Mouse (Mus musculus): ENCODE results near the gene Cyb5b. TPM values are rescaled to one million over a fixed set of nuclear protein-coding genes. Genes with fewer than 3 reads are reported as not detected.

The Cyb5b gene
- polyA plus RNA-seq, 3 experiments from 2014 or later: 24.8 to 38.8 (median 36.8) TPM

DNA sequence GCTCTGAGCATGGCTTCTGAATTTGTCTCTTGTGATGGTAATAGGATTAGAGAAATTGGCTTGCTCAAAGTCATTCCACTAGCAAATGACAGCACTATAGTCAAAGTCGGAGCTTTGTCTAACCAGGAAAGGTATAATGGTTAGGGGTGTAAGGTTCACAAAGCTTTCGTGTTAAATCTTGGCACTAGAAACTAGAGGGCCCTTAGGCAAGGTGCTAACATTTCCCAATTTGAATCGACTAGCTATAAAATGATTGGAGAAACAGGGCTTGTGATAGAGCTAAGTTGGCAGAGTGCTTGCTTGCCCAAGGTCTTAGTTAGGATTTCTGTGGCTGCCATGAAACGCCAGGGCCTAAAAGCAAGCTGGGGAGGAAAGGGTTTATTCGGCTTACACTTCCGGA, 20.4 kb upstream of the Cyb5b start:
- ATAC-seq: no peak

DNA sequence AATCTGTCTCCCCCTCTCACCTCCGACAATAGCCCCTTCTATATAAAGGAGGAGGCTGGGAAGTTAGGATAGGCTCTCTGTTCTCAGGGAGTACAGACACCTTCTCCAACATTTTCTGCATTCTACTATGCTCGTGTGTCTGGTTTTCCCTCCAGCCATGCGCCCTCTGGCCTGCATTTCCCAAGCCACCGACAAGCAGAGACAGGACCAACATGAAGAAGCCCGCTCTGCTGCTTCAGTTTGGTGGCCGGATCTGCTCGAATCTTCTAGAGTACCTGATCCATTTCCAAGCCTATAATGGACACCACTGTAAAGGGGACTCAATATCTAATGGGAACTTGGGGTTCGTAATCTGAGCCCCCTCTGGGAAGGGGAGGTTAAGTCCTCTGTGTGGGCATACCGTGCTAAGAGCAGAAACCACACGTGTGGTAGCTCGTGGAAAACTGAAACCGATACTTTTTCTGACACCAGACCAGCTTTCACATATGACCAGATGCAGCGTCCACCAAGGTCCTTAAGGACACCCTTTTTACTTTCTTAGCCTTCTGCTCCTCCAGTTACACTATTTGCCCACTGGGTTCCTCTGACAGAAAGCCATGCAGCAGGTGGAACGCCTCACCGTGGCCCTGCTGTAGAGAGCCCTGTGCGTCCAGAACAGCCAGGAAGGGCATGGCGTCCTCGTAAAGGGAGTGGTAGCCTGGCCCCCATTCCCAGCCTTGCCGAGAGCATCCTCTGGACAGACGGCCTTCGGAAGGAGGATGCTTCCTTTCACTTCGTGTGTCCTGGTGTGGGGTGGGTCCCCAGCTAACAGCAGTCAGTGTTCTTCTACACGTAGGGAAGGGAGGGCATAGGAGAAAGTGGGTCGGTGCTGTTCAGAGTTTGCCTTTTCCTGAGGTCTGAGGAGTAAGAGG, 17.6 kb upstream of the Cyb5b start:
- ATAC-seq: no peak

DNA sequence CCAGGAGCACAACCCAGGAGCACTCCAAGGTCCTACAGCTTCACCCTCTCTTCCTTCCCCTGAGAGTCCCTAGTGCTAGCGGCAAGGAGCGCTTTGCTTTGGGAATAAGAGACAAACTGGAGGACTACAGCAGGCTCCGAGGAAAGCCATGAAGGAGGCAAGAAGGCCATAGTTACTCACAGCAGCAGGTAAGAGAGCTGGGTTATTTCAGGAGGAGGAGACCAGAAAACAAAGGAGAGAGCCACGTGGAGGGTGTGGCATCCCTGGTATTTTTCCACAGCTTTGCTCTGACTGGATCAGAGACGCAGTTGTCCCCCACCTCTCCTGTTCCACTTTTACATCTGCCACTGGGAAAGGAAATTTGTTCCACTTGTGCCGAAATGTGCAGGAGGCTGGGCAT, 16.6 kb upstream of the Cyb5b start:
- ATAC-seq: no peak

DNA sequence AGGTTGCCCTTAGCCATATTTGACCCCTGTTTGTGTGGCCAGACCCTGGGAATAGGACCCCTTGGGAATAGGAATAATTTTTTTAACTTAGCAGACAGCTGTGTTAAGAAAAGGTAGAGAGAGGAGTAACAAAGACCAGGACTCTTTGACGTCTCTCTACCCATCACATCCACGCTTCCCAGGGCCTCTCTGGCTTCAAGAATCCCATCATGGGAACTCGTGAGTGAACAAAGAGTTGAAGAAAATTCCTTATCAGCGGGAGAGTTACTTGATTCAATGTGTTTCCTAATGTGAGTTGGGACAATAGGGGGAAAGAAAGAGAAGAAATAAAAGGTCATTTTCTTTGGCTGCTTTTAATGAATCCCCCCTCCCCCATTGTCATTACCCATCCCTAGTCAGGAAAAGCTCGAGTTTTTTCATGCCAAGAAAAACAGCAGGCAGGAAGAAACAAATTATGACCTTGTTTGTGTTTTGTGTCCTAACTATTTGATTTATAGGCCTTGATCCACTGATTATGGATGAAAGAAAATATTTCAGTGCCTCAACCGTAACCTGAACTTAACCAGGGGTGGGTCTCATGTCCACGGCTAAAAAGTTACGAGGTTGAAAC, 14.3 kb upstream of the Cyb5b start:
- ATAC-seq: no peak

DNA sequence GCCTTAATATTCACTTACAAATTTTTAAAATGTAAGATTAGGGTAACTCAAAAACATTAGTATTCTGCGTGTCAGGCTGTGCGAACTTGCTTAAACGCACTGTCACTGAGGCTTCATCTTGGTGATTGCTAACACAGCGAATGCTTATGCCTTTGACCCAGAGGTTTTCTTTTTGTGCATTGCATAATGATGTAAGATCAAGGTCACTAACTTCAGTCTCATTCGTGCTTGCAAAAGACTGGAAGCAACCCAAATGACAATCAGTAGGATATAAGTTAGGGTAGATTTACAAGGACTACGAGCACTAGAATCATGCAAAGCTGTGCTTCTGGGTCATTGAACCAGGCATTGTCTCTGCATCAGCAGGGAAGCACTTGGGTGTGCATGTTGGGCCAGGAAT, 12.8 kb upstream of the Cyb5b start:
- no peak for ATAC-seq

DNA sequence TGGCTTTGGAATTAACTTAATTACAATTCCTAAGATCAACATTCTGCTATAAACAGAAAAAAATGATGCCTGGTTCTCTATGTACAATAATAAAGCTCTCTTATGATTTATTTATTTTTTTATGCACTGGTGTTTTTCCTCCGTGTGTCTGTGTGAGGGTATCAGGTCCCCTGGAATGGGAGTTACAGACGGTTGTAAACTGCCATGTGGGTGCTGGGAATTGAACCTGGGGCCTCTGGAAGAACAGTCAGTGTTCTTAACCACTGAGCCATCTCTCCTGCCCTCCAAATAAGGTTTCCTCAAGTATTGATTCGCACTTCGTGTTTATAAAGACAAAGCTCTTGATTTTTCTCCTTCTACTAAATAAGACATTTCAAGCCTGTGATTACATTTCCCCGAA, 12.1 kb upstream of the Cyb5b start:
- ATAC-seq: no peak

DNA sequence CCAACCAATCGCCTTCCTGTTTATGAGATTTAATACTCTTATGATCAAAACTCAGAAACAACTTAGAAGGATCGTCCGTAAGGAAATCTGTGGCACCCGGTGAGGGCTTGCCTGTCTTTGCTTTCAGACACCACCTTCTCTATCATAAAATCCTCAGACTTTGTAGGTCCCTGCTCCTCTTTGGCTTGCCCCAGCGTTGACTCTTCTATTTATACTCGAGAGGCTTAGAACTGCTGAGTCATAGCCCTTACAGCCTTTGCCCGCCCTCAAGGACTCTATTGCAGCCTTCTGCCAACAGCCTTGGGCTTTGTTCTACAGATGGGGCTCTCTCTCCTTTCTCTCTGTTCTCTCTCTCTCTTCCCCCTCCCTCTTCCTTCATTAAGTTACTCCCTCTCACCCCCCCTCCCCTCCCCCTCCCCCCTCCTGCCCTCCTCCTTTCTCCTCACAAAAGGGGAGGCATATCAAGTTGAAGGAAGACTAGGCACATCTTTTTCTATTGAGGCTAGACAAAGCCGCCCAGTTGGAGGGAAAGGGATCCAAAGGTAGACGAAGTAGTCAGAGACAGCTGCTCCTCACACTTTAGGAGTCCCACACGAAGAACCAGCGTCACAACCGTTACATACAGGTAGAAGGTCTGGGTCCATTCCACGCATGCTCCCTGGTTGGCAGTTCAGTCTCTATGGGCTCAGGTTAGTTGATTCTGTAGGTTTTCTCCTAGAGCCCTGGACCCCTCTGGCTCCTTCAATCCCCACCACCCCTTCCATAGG, 10.6 kb upstream of the Cyb5b start:
- ATAC-seq: no peak

DNA sequence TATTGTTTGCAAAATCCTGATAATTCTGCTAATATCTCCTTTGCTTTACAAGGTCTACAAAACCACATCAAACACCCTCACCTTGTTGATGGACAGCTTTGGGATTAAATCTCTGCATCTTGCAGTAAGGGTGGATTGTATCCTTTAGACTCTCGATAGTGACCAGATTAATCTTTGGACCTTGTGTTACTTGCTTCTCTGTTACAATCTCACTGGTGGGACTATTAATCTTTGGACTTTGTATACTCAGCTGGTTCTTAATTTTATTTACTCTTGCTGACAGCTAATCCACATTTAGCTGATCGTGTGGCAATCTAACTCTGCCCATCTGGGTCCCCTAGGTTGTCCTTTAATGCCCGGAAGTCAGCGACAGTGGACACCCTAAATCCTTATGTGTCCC, 7.9 kb upstream of the Cyb5b start:
- ATAC-seq: no peak

DNA sequence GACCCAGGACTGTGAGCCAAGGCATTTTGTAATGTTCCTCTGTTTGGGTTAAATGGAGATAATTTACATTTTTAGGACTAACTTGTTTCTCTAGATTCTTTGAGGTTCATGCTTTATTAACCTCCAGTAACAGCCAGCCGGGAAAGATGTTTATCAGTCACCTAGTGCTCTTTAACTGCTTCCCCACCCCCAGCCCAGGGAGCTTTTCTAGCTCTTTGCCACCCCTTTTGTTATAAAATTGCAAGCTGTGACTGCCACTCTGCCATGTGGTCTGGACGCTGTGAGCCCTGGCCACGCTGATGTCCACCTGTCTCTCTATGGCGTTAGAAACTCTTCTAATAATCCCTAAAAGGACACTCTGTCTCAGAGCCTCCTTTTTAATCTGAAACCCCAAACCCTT, 6.9 kb upstream of the Cyb5b start:
- no peak for ATAC-seq

DNA sequence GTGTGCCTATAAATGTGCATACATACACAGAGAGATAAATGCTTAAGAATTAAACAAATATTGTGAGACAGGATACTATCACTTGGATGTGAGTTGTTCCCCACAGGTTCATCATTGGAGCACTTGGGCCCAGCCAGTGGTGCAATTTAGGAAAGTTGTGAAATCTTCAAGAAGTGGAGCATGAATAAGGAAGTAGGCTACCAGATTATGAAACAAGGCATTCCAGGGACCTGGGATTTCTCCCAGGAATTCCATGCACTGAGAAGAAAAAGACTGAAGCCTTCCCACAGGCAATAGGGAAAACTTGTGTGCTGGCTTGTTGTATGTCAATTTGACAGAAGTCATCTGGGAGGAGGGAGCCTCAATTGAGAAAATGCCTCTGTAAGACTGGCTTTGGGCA, 4.3 kb upstream of the Cyb5b start:
- ATAC-seq: no peak

DNA sequence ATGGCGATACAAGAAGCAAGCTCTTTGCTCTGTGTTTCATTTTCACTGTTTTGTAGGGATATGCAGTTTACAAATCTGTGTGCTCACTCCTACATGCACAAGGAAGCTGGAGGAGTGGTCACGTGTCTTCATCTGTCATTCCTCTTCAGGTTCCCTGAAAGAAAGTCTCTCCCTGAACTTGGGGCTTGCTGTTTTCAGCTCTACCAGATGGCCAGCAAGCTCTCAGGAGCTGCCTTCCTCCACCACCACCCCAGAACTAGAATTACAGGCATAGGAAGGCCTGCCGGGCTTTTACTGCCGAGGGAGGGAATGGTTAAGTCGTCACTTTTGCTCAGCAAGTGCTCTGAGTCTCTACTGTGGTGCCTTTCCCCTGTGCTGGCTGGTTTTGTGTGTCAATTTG, 1.6 kb upstream of the Cyb5b start:
- no peak for ATAC-seq

DNA sequence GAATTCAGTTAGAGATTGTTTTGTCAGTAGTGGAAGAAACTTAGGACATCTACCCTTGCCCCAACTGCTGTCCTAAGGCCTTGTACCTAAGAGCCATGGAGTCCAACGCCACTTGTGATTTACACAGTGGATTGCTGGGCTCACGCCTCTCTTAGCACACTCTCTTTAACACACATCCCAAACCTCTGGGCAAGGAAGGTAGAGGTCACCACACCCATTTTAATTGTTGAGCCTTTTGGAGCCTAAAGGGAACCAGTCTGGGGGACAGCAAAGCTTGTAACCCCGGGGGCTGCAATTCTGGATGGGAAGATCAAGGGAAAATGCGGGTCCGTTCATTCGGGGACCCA, 410 bp upstream of the Cyb5b start:
- no peak for ATAC-seq

DNA sequence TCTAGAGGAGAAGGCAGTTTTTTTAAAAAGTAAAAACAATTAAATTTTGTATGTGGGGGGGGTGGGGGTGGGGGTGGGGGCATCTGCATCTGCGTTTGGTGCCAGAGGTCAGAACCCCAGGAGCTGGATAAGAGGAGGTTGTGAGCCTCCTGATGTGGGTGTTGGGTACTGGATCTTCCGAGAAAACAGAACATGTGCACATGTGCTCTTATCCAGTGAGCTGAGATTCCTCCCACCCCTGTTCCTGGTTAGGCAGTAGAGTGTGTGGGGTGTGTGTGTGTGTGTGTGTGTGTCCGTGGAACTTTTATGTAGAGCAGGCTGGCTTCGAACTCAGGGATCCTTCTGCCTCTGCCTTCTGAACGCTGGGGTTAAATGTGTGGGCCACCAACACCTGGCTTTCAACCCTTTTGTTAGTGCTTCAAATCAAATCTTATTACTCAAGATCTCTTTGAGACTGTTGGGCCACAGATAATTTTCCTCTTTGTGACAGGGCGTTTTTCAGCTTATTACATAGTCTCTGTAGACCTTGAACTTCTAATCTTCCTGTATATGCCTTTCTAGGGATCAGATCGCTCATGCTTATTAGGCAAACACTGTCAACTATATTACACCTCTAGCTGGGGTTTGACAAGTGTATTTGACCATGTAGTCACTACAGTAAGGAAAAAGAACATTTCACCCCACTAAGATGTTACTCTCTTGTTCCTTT, 926 bp downstream of the Cyb5b start:
- no peak for ATAC-seq

DNA sequence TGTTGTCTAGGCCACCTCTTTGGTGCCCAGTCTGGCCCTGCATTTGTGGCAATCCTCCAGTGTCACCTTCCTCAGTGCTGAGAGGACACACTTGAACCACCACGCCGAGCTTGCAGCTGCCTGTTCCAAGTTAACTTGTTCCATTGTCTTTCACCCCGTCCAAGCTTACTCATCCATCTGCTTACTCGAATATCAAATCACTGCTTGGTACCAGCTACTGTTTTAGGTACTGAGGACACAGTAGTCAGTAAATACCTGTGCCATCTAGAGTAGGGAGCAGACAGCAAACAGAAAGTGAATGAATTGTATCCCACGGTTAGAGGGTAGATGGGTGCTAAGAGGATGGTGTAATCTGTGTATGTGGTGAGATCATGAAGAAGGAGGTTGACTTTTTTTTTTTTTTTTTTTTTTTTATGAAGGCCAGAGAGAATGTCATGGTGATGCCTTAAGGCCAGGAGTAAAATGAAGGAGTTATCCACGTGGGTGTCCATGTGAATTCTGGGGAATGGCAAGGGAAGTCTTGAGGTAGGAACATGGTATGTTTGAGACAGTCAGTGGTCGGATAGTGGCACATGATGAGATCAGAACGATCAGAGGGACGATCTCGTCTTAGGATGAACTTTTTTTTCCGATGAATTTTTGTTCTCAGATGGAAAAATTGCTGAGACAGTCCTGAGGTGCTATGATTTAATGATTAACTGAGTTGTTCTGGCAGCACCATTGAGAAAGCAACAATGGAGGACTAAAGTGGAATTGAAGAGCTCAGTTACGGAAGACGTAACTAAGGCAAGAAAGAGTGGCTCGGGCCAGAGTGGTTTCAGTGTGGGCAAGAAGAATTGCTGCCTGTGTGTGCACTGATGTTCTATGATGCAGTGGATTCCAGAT, 3.1 kb downstream of the Cyb5b start:
- no peak for ATAC-seq

DNA sequence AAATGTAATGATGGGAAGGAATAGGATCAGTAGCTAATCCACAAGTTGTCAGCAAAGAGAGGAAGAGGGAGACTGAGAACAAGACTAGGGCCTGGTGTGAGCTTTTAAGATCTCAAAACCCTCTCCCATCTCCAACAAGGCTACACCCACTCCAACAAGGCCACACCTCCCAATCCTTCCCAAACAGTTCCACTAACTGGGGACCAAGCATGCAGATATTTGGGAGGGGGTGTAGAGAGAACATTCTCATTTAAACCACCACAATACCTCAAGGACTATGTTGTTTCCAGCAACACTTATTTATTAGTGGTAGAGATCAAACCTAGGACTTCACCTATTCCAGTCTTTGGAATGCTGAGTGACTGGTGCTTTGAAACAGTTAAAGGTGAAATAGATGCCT, 6.4 kb downstream of the Cyb5b start:
- ATAC-seq: no peak

DNA sequence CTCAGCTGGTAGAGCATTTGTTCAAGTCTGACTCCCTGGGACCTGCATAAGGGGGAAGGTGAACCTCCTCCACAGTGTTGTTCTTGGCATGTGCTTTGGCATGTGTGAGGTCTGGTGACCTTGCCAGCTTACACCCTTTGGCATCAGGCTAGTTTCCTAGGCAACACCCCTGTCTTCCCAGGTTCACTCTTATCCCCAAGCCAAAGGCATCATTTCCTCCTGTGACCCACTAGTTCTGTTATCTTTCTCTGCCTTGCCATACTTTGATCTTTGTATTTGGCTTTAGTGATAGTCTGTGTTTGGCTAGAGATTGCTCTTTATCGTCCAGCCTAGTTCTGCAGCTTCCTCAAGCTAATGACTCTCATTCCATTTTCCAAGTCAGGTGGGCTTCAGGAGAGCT, 7.4 kb downstream of the Cyb5b start:
- ATAC-seq: no peak

DNA sequence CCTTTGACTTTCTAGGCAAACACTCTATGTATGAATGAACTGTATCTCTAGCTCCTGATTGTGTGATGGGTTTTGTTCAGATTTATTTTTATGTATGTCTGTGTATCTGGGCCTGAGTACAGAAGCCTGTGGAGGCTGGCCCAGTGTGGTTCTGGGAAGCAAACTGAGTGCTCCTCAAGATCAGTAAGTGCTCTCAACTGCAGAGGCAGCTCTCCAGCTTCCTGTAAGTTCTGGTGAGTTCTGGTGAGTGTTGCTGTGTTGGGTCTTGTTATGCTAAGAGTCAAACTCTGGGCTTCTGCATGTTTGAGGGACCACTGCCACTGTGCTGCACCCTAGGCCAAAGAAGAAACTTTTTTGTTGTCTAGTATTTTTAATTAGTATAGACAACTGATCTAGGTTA, 8.4 kb downstream of the Cyb5b start:
- ATAC-seq: no peak

DNA sequence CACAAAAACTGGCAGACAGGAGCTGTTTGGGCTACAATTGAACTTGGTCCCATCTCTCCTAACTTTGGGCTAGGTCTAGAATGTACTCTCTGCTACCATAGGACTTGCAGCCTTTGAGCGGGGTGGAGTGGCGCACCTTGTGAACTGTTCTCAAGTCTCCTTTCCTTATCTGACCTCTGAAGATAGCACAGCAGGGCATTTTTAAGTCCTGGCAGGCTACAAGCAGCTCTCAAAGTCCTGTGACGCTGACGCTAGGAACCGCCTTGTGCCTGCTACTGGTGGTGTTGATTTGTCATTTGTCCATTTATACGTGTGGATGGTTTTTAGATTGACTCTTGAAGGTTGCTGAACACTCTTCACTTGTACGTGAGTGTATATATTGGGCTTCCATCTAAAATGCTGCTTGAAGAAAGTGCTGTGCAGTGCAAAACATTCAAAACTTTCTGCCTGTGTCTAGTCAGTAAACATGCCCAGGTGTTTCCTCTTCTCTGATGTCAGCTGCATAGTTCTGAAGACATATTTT, 13.9 kb downstream of the Cyb5b start:
- peak; percentile 61 for ATAC-seq

DNA sequence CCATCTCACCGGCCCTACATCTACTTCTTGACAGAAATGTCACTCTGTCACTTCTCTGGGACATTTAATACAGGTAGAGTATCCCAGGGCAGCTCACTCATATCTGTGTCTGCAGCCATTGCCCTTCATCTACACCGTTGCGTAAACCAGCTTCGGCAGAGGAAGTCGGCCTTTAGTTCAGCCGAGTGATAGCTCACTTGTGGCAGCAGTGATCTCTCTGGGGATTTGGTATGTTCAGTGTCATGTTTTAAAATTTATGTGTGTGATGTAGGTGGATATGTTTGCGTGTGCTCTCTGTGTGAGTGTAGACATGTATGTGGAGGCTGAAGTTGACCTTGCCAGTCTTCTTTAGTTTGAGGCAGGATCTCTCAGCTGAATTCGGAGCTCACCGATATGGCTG, 15.3 kb downstream of the Cyb5b start:
- ATAC-seq: no peak

DNA sequence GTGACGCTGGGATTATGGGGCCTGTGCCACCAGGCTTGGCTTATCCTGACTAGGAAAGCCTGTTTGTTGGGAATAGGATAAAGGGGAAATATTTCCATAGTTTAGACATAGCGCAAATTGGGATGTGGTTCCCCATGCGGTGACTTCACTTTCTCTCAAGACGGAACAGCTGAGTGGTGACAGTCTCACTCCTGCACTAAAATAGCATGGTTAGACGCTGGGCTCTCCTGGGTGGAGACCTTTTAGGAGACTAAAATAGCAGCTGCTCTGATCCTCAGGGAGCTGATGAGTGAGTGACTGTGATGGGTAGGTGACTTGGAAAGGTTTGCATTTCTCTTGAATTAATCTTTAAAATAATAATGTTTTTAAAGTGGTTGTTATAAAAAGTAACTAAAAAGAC, 17.4 kb downstream of the Cyb5b start:
- no peak for ATAC-seq

DNA sequence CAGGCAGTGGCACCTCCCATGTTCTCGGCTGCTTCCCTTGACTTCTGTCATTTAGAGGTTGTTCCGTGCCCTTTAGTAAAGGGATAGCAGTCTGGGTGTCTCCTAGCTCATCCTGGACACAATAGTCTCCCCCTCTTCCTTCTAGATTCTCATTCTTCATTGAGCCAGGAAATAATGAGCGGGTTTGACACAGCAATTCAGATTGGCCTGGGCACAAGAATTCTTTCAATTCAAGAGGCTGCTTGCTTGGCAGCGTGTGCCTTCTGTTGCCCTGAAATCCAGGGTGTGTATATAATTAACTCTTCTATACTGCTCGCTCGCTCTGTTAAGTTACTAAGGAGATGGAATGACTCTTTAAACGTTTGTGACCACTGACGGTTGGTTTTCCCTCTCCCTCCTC, 21.7 kb downstream of the Cyb5b start:
- no peak for ATAC-seq
